Mouse (Mus musculus): ENCODE data around the gene Fam155a. TPM values are rescaled to one million over a fixed set of nuclear protein-coding genes. Genes with fewer than 3 reads are reported as not detected.

Gene Fam155a
- polyA plus RNA-seq, 1 experiment = not detected

GRCm38 (mm10) chr8:9211751-9212150 lies 559.2 kb downstream of the Fam155a start:
- no peaks in the 10 kb centered on the region for H3K79me2 ChIP-seq (ENCODE audit: control insufficient read depth, insufficient read depth)
- TF ChIP-seq E2F4 (IDR thresholded peaks at IDR 0.05; ENCODE audit: insufficient read depth) = no peak
- TF ChIP-seq SRF (IDR thresholded peaks at IDR 0.05; ENCODE audit: control insufficient read depth, insufficient read length, low read depth) = no peak
- TF ChIP-seq MAX (IDR thresholded peaks at IDR 0.05; ENCODE audit: low read depth) = no peak
- no peak for TF ChIP-seq MYOD1 (IDR thresholded peaks at IDR 0.05; ENCODE audit: control insufficient read depth in 1 of 3, insufficient read length in 2 of 3, low read depth in 2 of 3)
- TF ChIP-seq CEBPB (IDR thresholded peaks at IDR 0.05; ENCODE audit: insufficient read depth, poor library complexity, severe bottlenecking) = no peak
- TF ChIP-seq TCF3 (IDR thresholded peaks at IDR 0.05; ENCODE audit: insufficient read length, low read depth) = no peak
- TF ChIP-seq POLR2AphosphoS2 (IDR thresholded peaks at IDR 0.05; ENCODE audit: insufficient read length, low read depth) = no peak
- no peak for TF ChIP-seq REST (IDR thresholded peaks at IDR 0.05; ENCODE audit: insufficient read depth, insufficient read length)
- TF ChIP-seq MYOG (IDR thresholded peaks at IDR 0.05; ENCODE audit: control insufficient read depth in 1 of 3, insufficient read depth in 1 of 3, insufficient read length in 2 of 3, low read depth in 2 of 3) = no peak
- TF ChIP-seq TCF12 (IDR thresholded peaks at IDR 0.05; ENCODE audit: insufficient read depth, poor library complexity, severe bottlenecking) = no peak
- no peak for TF ChIP-seq USF1 (IDR thresholded peaks at IDR 0.05; ENCODE audit: low read depth)
- no peak for TF ChIP-seq POLR2A (IDR thresholded peaks at IDR 0.05; ENCODE audit: insufficient read length, low read depth)
- no peak overlapping the region for H3K4me2 ChIP-seq (ENCODE audit: low read depth)
- H3K27me3 ChIP-seq (ENCODE audit: control insufficient read depth, insufficient read depth, insufficient read length) = no peaks in the 10 kb centered on the region
- H3K4me3 ChIP-seq = no peak overlapping the region
- H3K36me3 ChIP-seq (ENCODE audit: control insufficient read depth, insufficient read depth) = no peaks in the 10 kb centered on the region
- no peak overlapping the region for H3ac ChIP-seq (ENCODE audit: control insufficient read depth, insufficient read length)

DNA sequence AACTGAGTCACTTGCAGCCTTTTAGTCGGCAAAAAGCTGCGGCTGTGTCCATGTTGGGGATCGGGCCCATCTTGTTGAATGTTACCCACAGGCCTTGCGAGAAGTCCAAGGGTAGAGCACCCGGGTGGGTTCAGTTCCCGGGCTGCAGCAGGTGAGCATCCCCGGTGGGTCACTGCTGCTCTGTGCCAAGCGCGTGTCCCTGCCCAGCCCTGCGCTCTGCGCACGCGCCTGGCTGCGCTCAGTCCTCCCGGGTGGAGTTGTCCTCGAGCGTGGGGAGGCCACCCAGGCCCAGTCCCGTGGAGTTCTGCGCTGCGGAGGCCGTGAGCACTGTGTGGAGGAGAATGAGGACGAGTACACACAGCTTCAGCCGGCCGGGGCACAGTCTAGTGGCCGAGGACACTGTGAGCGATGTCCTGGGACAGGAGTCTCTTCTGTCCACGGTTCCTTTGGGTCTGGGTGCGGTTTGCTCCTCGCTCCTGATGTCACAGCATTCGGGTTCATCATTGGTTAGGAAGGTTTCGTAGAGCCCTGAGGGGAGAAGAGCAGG lies 563.4 kb downstream of the Fam155a start:
- TF ChIP-seq TCF3 (IDR thresholded peaks at IDR 0.05; ENCODE audit: insufficient read length, low read depth) (no peak), SRF (IDR thresholded peaks at IDR 0.05; ENCODE audit: control insufficient read depth, insufficient read length, low read depth) (no peak), E2F4 (IDR thresholded peaks at IDR 0.05; ENCODE audit: insufficient read depth) (no peak), MYOG (IDR thresholded peaks at IDR 0.05; ENCODE audit: control insufficient read depth in 1 of 3, insufficient read depth in 1 of 3, insufficient read length in 2 of 3, low read depth in 2 of 3) (no peak), MAX (IDR thresholded peaks at IDR 0.05; ENCODE audit: low read depth) (no peak), TCF12 (IDR thresholded peaks at IDR 0.05; ENCODE audit: insufficient read depth, poor library complexity, severe bottlenecking) (no peak), MYOD1 (IDR thresholded peaks at IDR 0.05; ENCODE audit: control insufficient read depth in 1 of 3, insufficient read length in 2 of 3, low read depth in 2 of 3) (no peak), POLR2A (IDR thresholded peaks at IDR 0.05; ENCODE audit: insufficient read length, low read depth) (no peak), REST (IDR thresholded peaks at IDR 0.05; ENCODE audit: insufficient read depth, insufficient read length) (no peak), POLR2AphosphoS2 (IDR thresholded peaks at IDR 0.05; ENCODE audit: insufficient read length, low read depth) (no peak), CEBPB (IDR thresholded peaks at IDR 0.05; ENCODE audit: insufficient read depth, poor library complexity, severe bottlenecking) (no peak)
- H3K27me3 ChIP-seq (ENCODE audit: control insufficient read depth, insufficient read depth, insufficient read length) = no peaks in the 10 kb centered on the region

GRCm38 (mm10) chr8:9204345-9205067 lies 566.5 kb downstream of the Fam155a start:
- Histone ChIP-seq H3K79me2 (ENCODE audit: control insufficient read depth, insufficient read depth) (no peaks in the 10 kb centered on the region), H3K4me2 (ENCODE audit: low read depth) (peak overlapping the region; percentile 39), H3ac (ENCODE audit: control insufficient read depth, insufficient read length) (no peak overlapping the region), H3K27me3 (ENCODE audit: control insufficient read depth, insufficient read depth, insufficient read length) (no peaks in the 10 kb centered on the region), H3K36me3 (ENCODE audit: control insufficient read depth, insufficient read depth) (no peaks in the 10 kb centered on the region), H3K4me3 (no peak overlapping the region)
- TF ChIP-seq CEBPB (IDR thresholded peaks at IDR 0.05; ENCODE audit: insufficient read depth, poor library complexity, severe bottlenecking) = no peak
- no peak for TF ChIP-seq SRF (IDR thresholded peaks at IDR 0.05; ENCODE audit: control insufficient read depth, insufficient read length, low read depth)
- no peak for TF ChIP-seq POLR2AphosphoS2 (IDR thresholded peaks at IDR 0.05; ENCODE audit: insufficient read length, low read depth)
- no peak for TF ChIP-seq USF1 (IDR thresholded peaks at IDR 0.05; ENCODE audit: low read depth)
- no peak for TF ChIP-seq MYOD1 (IDR thresholded peaks at IDR 0.05; ENCODE audit: control insufficient read depth in 1 of 3, insufficient read length in 2 of 3, low read depth in 2 of 3)
- TF ChIP-seq E2F4 (IDR thresholded peaks at IDR 0.05; ENCODE audit: insufficient read depth) = no peak
- TF ChIP-seq REST (IDR thresholded peaks at IDR 0.05; ENCODE audit: insufficient read depth, insufficient read length) = no peak
- no peak for TF ChIP-seq POLR2A (IDR thresholded peaks at IDR 0.05; ENCODE audit: insufficient read length, low read depth)
- TF ChIP-seq MAX (IDR thresholded peaks at IDR 0.05; ENCODE audit: low read depth) = no peak

More for the DNA sequence above, 563.4 kb downstream of the Fam155a start:
- Histone ChIP-seq H3K79me2 (ENCODE audit: control insufficient read depth, insufficient read depth) (no peaks in the 10 kb centered on the region), H3K4me2 (ENCODE audit: low read depth) (no peak overlapping the region), H3ac (ENCODE audit: control insufficient read depth, insufficient read length) (no peak overlapping the region), H3K4me3 (no peak overlapping the region), H3K36me3 (ENCODE audit: control insufficient read depth, insufficient read depth) (no peaks in the 10 kb centered on the region)

- Histone ChIP-seq H3K36me3 (ENCODE audit: control insufficient read depth, insufficient read depth) (no peaks in the 10 kb centered on the region), H3K79me2 (ENCODE audit: control insufficient read depth, insufficient read depth) (no peaks in the 10 kb centered on the region), H3K4me2 (ENCODE audit: low read depth) (no peak overlapping the region), H3K27me3 (ENCODE audit: control insufficient read depth, insufficient read depth, insufficient read length) (no peaks in the 10 kb centered on the region), H3K4me3 (no peak overlapping the region), H3ac (ENCODE audit: control insufficient read depth, insufficient read length) (no peak overlapping the region)
- TF ChIP-seq TCF12 (IDR thresholded peaks at IDR 0.05; ENCODE audit: insufficient read depth, poor library complexity, severe bottlenecking) = no peak
Observed at GRCm38 (mm10) chr8:9200099-9200498, 570.9 kb downstream of the Fam155a start.

GRCm38 (mm10) chr8:9191682-9192081 lies 579.3 kb downstream of the Fam155a start:
- no peak overlapping the region for H3K4me3 ChIP-seq
- TF ChIP-seq SRF (IDR thresholded peaks at IDR 0.05; ENCODE audit: control insufficient read depth, insufficient read length, low read depth) (no peak), POLR2AphosphoS2 (IDR thresholded peaks at IDR 0.05; ENCODE audit: insufficient read length, low read depth) (no peak), REST (IDR thresholded peaks at IDR 0.05; ENCODE audit: insufficient read depth, insufficient read length) (no peak), MAX (IDR thresholded peaks at IDR 0.05; ENCODE audit: low read depth) (no peak), CEBPB (IDR thresholded peaks at IDR 0.05; ENCODE audit: insufficient read depth, poor library complexity, severe bottlenecking) (no peak), E2F4 (IDR thresholded peaks at IDR 0.05; ENCODE audit: insufficient read depth) (no peak), TCF3 (IDR thresholded peaks at IDR 0.05; ENCODE audit: insufficient read length, low read depth) (no peak), MYOD1 (IDR thresholded peaks at IDR 0.05; ENCODE audit: control insufficient read depth in 1 of 3, insufficient read length in 2 of 3, low read depth in 2 of 3) (no peak), TCF12 (IDR thresholded peaks at IDR 0.05; ENCODE audit: insufficient read depth, poor library complexity, severe bottlenecking) (no peak), POLR2A (IDR thresholded peaks at IDR 0.05; ENCODE audit: insufficient read length, low read depth) (no peak), MYOG (IDR thresholded peaks at IDR 0.05; ENCODE audit: control insufficient read depth in 1 of 3, insufficient read depth in 1 of 3, insufficient read length in 2 of 3, low read depth in 2 of 3) (no peak), USF1 (IDR thresholded peaks at IDR 0.05; ENCODE audit: low read depth) (no peak)
- H3K36me3 ChIP-seq (ENCODE audit: control insufficient read depth, insufficient read depth) = no peaks in the 10 kb centered on the region
- no peaks in the 10 kb centered on the region for H3K27me3 ChIP-seq (ENCODE audit: control insufficient read depth, insufficient read depth, insufficient read length)
- no peak overlapping the region for H3ac ChIP-seq (ENCODE audit: control insufficient read depth, insufficient read length)
- no peaks in the 10 kb centered on the region for H3K79me2 ChIP-seq (ENCODE audit: control insufficient read depth, insufficient read depth)
- no peak overlapping the region for H3K4me2 ChIP-seq (ENCODE audit: low read depth)

Measured in myocyte (in vitro differentiated cells).